Mouse (Mus musculus): ENCODE data around the gene Gcnt2. TPM values are rescaled to one million over a fixed set of nuclear protein-coding genes. Genes with fewer than 3 reads are reported as not detected.

Gene Gcnt2
- polyA plus RNA-seq, 1 experiment from 2014 or later, result 3.8 TPM

- Histone ChIP-seq H3K9me3 (ENCODE audit: control insufficient read depth, low read length) (no peaks in the 10 kb centered on the region), H3K27me3 (ENCODE audit: control insufficient read depth, insufficient read depth, low read length) (no peaks in the 10 kb centered on the region; the same call in 1 of the 2 replicates), H3K36me3 (ENCODE audit: control insufficient read depth, insufficient read depth, low read length) (no peaks in the 10 kb centered on the region), H3K4me2 (ENCODE audit: low read depth, low read length, severe bottlenecking) (no peak overlapping the region), H3K27ac (ENCODE audit: low read depth, low read length) (no peak overlapping the region), H3K9ac (ENCODE audit: low read length) (no peak overlapping the region), H3K4me1 (replicated peaks; ENCODE audit: control insufficient read depth, insufficient read depth, low read length) (no peaks in the 10 kb centered on the region), H3K4me3 (ENCODE audit: low read depth, low read length) (no peak overlapping the region)
- WGBS, result 87% methylated on average over 8 of the region's 8 CpGs
- no peak for DNase-seq (ENCODE audit: low spot score)
- no peak for ATAC-seq (replicated peaks; ENCODE audit: low FRiP score)
Measured at GRCm38 (mm10) chr13:40856786-40857185, 2.8 kb upstream of the Gcnt2 start.

DNA sequence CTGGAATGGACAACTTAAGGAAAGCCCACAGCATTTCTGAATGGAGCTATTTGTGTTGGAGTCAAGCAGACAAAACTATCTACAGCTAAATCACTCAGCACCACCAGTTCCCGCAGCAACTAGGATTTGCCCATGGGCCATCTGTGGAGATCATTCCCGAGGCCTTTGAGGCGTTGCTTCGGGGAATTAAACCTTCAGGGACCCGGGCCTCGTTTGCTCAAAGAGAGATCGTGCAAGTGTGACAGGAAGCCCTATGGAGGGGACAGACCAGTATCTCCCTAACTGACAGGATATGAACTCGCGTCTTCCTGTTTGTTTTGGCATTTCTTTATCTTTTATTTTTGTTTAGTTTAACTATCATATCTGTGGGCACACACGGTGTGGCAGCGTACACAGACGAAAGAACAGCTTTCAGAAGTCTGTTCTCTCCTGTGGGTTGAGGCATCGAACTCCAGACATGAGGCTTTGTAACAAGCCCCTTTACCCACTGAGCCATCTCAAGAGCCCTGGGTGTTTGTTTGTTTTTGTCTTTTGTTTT lies 2.2 kb upstream of the Gcnt2 start:
- no peak for ATAC-seq (replicated peaks; ENCODE audit: low FRiP score)
- 86% methylated on average over 13 of the region's 13 CpGs for WGBS

DNA sequence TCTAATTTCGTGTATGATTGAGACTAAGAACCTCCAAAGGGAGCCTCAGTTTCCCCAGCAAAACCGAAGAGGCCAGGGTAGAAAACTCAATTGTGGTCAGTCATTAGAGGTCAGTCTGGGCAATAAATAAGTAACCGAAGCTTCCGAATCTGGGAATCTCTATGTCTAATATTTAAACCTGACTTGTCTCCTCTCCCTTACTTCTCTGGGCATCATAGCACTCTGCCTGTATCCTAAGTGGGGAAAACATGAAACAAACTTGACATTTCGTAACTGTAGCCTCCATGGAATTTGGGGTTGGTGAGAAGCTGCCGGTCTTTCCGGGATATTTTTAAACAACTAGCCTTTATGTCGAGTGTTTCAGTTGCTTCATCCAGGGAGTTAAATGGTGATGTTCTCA lies 329 bp upstream of the Gcnt2 start:
- Histone ChIP-seq H3K9ac (ENCODE audit: low read length) (no peak overlapping the region), H3K27me3 (ENCODE audit: control insufficient read depth, insufficient read depth, low read length) (no peaks in the 10 kb centered on the region), H3K4me2 (ENCODE audit: low read depth, low read length, severe bottlenecking) (no peak overlapping the region), H3K27ac (ENCODE audit: low read depth, low read length) (no peak overlapping the region), H3K36me3 (ENCODE audit: control insufficient read depth, insufficient read depth, low read length) (no peaks in the 10 kb centered on the region), H3K4me1 (replicated peaks; ENCODE audit: control insufficient read depth, insufficient read depth, low read length) (no peaks in the 10 kb centered on the region), H3K9me3 (ENCODE audit: control insufficient read depth, low read length) (no peaks in the 10 kb centered on the region; the same call in 1 of the 2 replicates), H3K4me3 (ENCODE audit: low read depth, low read length) (no peak overlapping the region)
- WGBS, result 91% methylated on average over 8 of the region's 8 CpGs
- no peak for DNase-seq (ENCODE audit: low spot score)
- no peak for ATAC-seq (replicated peaks; ENCODE audit: low FRiP score)

More for the DNA sequence above, 2.2 kb upstream of the Gcnt2 start:
- no peak for DNase-seq (ENCODE audit: low spot score)
- no peaks in the 10 kb centered on the region for H3K36me3 ChIP-seq (ENCODE audit: control insufficient read depth, insufficient read depth, low read length)
- H3K4me1 ChIP-seq (replicated peaks; ENCODE audit: control insufficient read depth, insufficient read depth, low read length), result no peaks in the 10 kb centered on the region
- no peak overlapping the region for H3K9ac ChIP-seq (ENCODE audit: low read length)
- no peaks in the 10 kb centered on the region for H3K9me3 ChIP-seq (ENCODE audit: control insufficient read depth, low read length)
- no peaks in the 10 kb centered on the region; the same call in 1 of the 2 replicates for H3K27me3 ChIP-seq (ENCODE audit: control insufficient read depth, insufficient read depth, low read length)
- H3K4me3 ChIP-seq (ENCODE audit: low read depth, low read length), result no peak overlapping the region
- no peak overlapping the region for H3K27ac ChIP-seq (ENCODE audit: low read depth, low read length)
- no peak overlapping the region for H3K4me2 ChIP-seq (ENCODE audit: low read depth, low read length, severe bottlenecking)

DNA sequence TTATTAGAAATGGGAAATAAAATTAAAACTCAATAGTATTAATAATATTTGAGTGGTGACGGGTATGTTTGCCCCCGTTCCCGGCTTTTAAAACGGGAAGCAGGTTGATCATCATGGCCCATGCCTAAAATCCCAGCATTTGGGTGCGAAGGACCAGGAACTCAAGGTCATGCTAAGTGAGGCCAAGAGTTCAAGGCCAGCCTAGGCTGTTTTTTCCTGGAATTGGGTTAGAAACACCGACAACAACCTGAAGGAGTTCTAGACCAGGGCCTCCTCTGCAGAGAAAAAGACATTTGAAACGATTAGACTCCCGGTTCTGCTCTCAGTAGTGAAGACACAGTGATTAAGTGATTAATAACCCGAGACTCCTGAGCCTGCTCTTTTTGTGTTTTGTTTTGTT lies 3.5 kb downstream of the Gcnt2 start:
- Histone ChIP-seq H3K9ac (ENCODE audit: low read length) (no peak overlapping the region), H3K4me2 (ENCODE audit: low read depth, low read length, severe bottlenecking) (no peak overlapping the region), H3K27me3 (ENCODE audit: control insufficient read depth, insufficient read depth, low read length) (no peaks in the 10 kb centered on the region), H3K36me3 (ENCODE audit: control insufficient read depth, insufficient read depth, low read length) (no peaks in the 10 kb centered on the region), H3K9me3 (ENCODE audit: control insufficient read depth, low read length) (no peaks in the 10 kb centered on the region; the same call in 1 of the 2 replicates), H3K4me1 (replicated peaks; ENCODE audit: control insufficient read depth, insufficient read depth, low read length) (no peaks in the 10 kb centered on the region), H3K4me3 (ENCODE audit: low read depth, low read length) (no peak overlapping the region), H3K27ac (ENCODE audit: low read depth, low read length) (no peak overlapping the region)
- 90% methylated on average over 9 of the region's 9 CpGs for WGBS
- DNase-seq (ENCODE audit: low spot score), result no peak
- ATAC-seq (replicated peaks; ENCODE audit: low FRiP score), result no peak

GRCm38 (mm10) chr13:40868844-40869587 lies 9.5 kb downstream of the Gcnt2 start:
- Histone ChIP-seq H3K27me3 (ENCODE audit: control insufficient read depth, insufficient read depth, low read length) (no peaks in the 10 kb centered on the region), H3K36me3 (ENCODE audit: control insufficient read depth, insufficient read depth, low read length) (no peaks in the 10 kb centered on the region), H3K4me2 (ENCODE audit: low read depth, low read length, severe bottlenecking) (no peak overlapping the region), H3K4me1 (replicated peaks; ENCODE audit: control insufficient read depth, insufficient read depth, low read length) (no peaks in the 10 kb centered on the region), H3K4me3 (ENCODE audit: low read depth, low read length) (no peak overlapping the region), H3K27ac (ENCODE audit: low read depth, low read length) (no peak overlapping the region), H3K9me3 (ENCODE audit: control insufficient read depth, low read length) (no peaks in the 10 kb centered on the region), H3K9ac (ENCODE audit: low read length) (no peak overlapping the region)
- 42% methylated on average over 16 of the region's 16 CpGs for WGBS
- no peak for DNase-seq (ENCODE audit: low spot score)
- no peak for ATAC-seq (replicated peaks; ENCODE audit: low FRiP score)

DNA sequence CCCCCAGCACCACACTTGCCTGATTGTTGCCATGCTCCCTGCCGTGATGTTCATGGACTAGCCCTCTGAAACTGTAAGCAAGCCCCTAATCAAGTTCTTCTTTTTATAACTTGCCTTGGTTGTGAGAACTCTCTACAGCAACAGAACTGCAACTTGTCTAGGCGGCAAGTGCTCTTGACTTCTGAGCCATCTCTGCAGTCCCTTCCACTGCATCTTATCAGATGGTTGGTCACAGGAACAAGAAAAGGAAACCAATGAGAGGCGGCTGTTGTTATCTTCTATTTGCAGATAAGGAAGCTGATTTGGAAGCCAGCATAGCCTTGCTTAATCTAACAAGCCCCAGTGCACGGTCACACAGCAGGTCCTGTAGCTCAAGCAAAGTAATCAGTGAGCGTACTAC lies 14.5 kb downstream of the Gcnt2 start:
- Histone ChIP-seq H3K27me3 (ENCODE audit: control insufficient read depth, insufficient read depth, low read length) (no peaks in the 10 kb centered on the region), H3K4me2 (ENCODE audit: low read depth, low read length, severe bottlenecking) (no peak overlapping the region), H3K36me3 (ENCODE audit: control insufficient read depth, insufficient read depth, low read length) (no peaks in the 10 kb centered on the region), H3K9me3 (ENCODE audit: control insufficient read depth, low read length) (no peaks in the 10 kb centered on the region), H3K4me3 (ENCODE audit: low read depth, low read length) (no peak overlapping the region), H3K4me1 (replicated peaks; ENCODE audit: control insufficient read depth, insufficient read depth, low read length) (no peaks in the 10 kb centered on the region), H3K27ac (ENCODE audit: low read depth, low read length) (no peak overlapping the region), H3K9ac (ENCODE audit: low read length) (no peak overlapping the region)
- WGBS, result 88% methylated on average over 5 of the region's 5 CpGs
- ATAC-seq (replicated peaks; ENCODE audit: low FRiP score), result no peak
- no peak for DNase-seq (ENCODE audit: low spot score)

GRCm38 (mm10) chr13:40875415-40875814 lies 15.9 kb downstream of the Gcnt2 start:
- no peak for ATAC-seq (replicated peaks; ENCODE audit: low FRiP score)
- Histone ChIP-seq H3K36me3 (ENCODE audit: control insufficient read depth, insufficient read depth, low read length) (no peaks in the 10 kb centered on the region), H3K27me3 (ENCODE audit: control insufficient read depth, insufficient read depth, low read length) (no peaks in the 10 kb centered on the region), H3K4me1 (replicated peaks; ENCODE audit: control insufficient read depth, insufficient read depth, low read length) (no peaks in the 10 kb centered on the region), H3K9ac (ENCODE audit: low read length) (no peak overlapping the region), H3K9me3 (ENCODE audit: control insufficient read depth, low read length) (no peaks in the 10 kb centered on the region), H3K4me2 (ENCODE audit: low read depth, low read length, severe bottlenecking) (no peak overlapping the region), H3K27ac (ENCODE audit: low read depth, low read length) (no peak overlapping the region), H3K4me3 (ENCODE audit: low read depth, low read length) (no peak overlapping the region)
- DNase-seq (ENCODE audit: low spot score), result no peak
- WGBS, result 90% methylated on average over 5 of the region's 5 CpGs

DNA sequence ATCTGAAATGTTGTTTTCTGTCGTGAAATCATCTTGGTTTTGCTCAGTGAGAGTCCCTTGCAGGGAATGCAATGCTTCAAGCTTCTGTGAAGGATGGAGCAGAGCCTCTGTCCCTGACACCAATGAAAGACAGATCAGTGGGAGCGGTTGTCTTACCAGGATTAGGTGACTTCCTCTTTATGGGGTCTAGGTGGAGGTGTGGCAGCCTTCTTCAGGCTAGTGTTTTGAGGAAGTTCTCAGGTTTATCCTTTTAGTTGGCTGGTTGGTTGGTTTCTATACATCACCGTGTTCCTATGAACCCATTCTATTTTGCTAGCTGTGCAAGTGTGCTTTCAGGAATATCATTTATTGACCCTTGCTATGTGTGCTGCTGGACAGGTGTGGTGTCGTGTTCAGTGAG lies 18.0 kb downstream of the Gcnt2 start:
- 83% methylated on average over 4 of the region's 4 CpGs for WGBS
- no peak for ATAC-seq (replicated peaks; ENCODE audit: low FRiP score)
- H3K27me3 ChIP-seq (ENCODE audit: control insufficient read depth, insufficient read depth, low read length), result no peaks in the 10 kb centered on the region

DNA sequence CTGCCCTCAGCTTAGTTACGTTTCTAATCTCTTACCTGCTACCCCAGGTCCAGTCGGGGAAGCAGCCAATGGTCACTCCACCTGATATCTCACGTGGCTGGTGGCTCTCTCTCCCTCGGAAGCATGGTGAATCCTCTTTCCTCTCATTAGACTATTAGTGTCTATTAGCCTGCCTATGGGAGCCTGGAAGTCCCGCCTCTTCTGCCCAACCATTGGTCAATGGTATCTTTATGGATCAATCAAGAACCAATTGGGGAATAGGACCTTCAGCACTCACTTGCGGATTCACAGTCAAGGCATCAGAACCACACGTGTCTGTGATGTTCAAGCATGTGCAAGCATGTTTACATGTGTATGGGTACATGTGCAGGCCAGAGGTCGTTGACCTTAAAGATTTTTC lies 21.0 kb downstream of the Gcnt2 start:
- no peak overlapping the region for H3K9ac ChIP-seq (ENCODE audit: low read length)
- no peaks in the 10 kb centered on the region for H3K9me3 ChIP-seq (ENCODE audit: control insufficient read depth, low read length)
- H3K4me2 ChIP-seq (ENCODE audit: low read depth, low read length, severe bottlenecking), result no peak overlapping the region
- 78% methylated on average over 8 of the region's 8 CpGs for WGBS
- no peak overlapping the region for H3K4me3 ChIP-seq (ENCODE audit: low read depth, low read length)
- H3K36me3 ChIP-seq (ENCODE audit: control insufficient read depth, insufficient read depth, low read length), result no peaks in the 10 kb centered on the region
- H3K27me3 ChIP-seq (ENCODE audit: control insufficient read depth, insufficient read depth, low read length), result no peaks in the 10 kb centered on the region
- H3K4me1 ChIP-seq (replicated peaks; ENCODE audit: control insufficient read depth, insufficient read depth, low read length), result no peaks in the 10 kb centered on the region
- ATAC-seq (replicated peaks; ENCODE audit: low FRiP score) (no peak), DNase-seq (ENCODE audit: low spot score) (no peak)
- no peak overlapping the region for H3K27ac ChIP-seq (ENCODE audit: low read depth, low read length)

More for the DNA sequence above, 18.0 kb downstream of the Gcnt2 start:
- Histone ChIP-seq H3K9me3 (ENCODE audit: control insufficient read depth, low read length) (no peaks in the 10 kb centered on the region), H3K4me2 (ENCODE audit: low read depth, low read length, severe bottlenecking) (no peak overlapping the region), H3K9ac (ENCODE audit: low read length) (no peak overlapping the region), H3K4me3 (ENCODE audit: low read depth, low read length) (no peak overlapping the region), H3K36me3 (ENCODE audit: control insufficient read depth, insufficient read depth, low read length) (no peaks in the 10 kb centered on the region), H3K27ac (ENCODE audit: low read depth, low read length) (no peak overlapping the region), H3K4me1 (replicated peaks; ENCODE audit: control insufficient read depth, insufficient read depth, low read length) (no peaks in the 10 kb centered on the region)
- no peak for DNase-seq (ENCODE audit: low spot score)

All from forebrain, embryonic 11.5 days (tissue).